Mouse (Mus musculus): ENCODE measurements at regions not wholly inside any gene's neighbourhood (a gene's known extent, or its start where the extent isn't known, plus 50 kb on each side); places are given as distances from the start of the nearest gene placed in this dataset.

GRCm38 (mm10) chr11:112876226-112876625, 94.2 kb downstream of the Sox9 start:
- Histone ChIP-seq H3K4me1 (ENCODE audit: control insufficient read depth, insufficient read depth, low read length) (no peaks in the 10 kb centered on the region), H3K36me3 (ENCODE audit: control insufficient read depth, insufficient read depth) (no peaks in the 10 kb centered on the region), H3K4me3 (ENCODE audit: low read length) (no peak overlapping the region), H3K4me2 (ENCODE audit: low read depth, low read length) (no peak overlapping the region), H3K9me3 (replicated peaks; ENCODE audit: control insufficient read depth, low read length) (no peaks in the 10 kb centered on the region), H3K9ac (ENCODE audit: low read length) (no peak overlapping the region), H3K27ac (ENCODE audit: low read length) (no peak overlapping the region), H3K27me3 (ENCODE audit: control insufficient read depth, insufficient read depth, low read length) (peaks cover 2% of the 10 kb centered on the region; the same call in 1 of the 2 replicates)
- ATAC-seq (replicated peaks; ENCODE audit: extremely low read depth, insufficient read depth, low FRiP score) = no peak
- WGBS = 48% methylated on average over 8 of the region's 8 CpGs

GRCm38 (mm10) chr11:112878436-112878835, 96.4 kb downstream of the Sox9 start:
- Histone ChIP-seq H3K4me2 (ENCODE audit: low read depth, low read length) (no peak overlapping the region), H3K36me3 (ENCODE audit: control insufficient read depth, insufficient read depth) (no peaks in the 10 kb centered on the region), H3K9me3 (replicated peaks; ENCODE audit: control insufficient read depth, low read length) (no peaks in the 10 kb centered on the region), H3K4me1 (ENCODE audit: control insufficient read depth, insufficient read depth, low read length) (no peaks in the 10 kb centered on the region), H3K9ac (ENCODE audit: low read length) (no peak overlapping the region), H3K27ac (ENCODE audit: low read length) (no peak overlapping the region), H3K27me3 (ENCODE audit: control insufficient read depth, insufficient read depth, low read length) (no peaks in the 10 kb centered on the region), H3K4me3 (ENCODE audit: low read length) (no peak overlapping the region)
- no peak for ATAC-seq (replicated peaks; ENCODE audit: extremely low read depth, insufficient read depth, low FRiP score)

GRCm38 (mm10) chr11:112880736-112881135, 98.7 kb downstream of the Sox9 start:
- no peak for ATAC-seq (replicated peaks; ENCODE audit: extremely low read depth, insufficient read depth, low FRiP score)
- Histone ChIP-seq H3K4me3 (ENCODE audit: low read length) (no peak overlapping the region), H3K27ac (ENCODE audit: low read length) (no peak overlapping the region), H3K27me3 (ENCODE audit: control insufficient read depth, insufficient read depth, low read length) (no peaks in the 10 kb centered on the region), H3K4me1 (ENCODE audit: control insufficient read depth, insufficient read depth, low read length) (no peaks in the 10 kb centered on the region), H3K9ac (ENCODE audit: low read length) (no peak overlapping the region), H3K4me2 (ENCODE audit: low read depth, low read length) (no peak overlapping the region), H3K36me3 (ENCODE audit: control insufficient read depth, insufficient read depth) (no peaks in the 10 kb centered on the region), H3K9me3 (replicated peaks; ENCODE audit: control insufficient read depth, low read length) (no peaks in the 10 kb centered on the region)
- WGBS = 78% methylated on average over 3 of the region's 3 CpGs

- Histone ChIP-seq H3K36me3 (ENCODE audit: control insufficient read depth, insufficient read depth) (no peaks in the 10 kb centered on the region), H3K27ac (ENCODE audit: low read length) (no peak overlapping the region), H3K4me2 (ENCODE audit: low read depth, low read length) (no peak overlapping the region), H3K9ac (ENCODE audit: low read length) (no peak overlapping the region), H3K27me3 (ENCODE audit: control insufficient read depth, insufficient read depth, low read length) (no peaks in the 10 kb centered on the region), H3K4me1 (ENCODE audit: control insufficient read depth, insufficient read depth, low read length) (no peaks in the 10 kb centered on the region), H3K4me3 (ENCODE audit: low read length) (no peak overlapping the region), H3K9me3 (replicated peaks; ENCODE audit: control insufficient read depth, low read length) (no peaks in the 10 kb centered on the region)
- WGBS = 81% methylated on average over 9 of the region's 9 CpGs
- no peak for ATAC-seq (replicated peaks; ENCODE audit: extremely low read depth, insufficient read depth, low FRiP score)
Observed at GRCm38 (mm10) chr11:112885336-112885940, 103.4 kb downstream of the Sox9 start.

DNA sequence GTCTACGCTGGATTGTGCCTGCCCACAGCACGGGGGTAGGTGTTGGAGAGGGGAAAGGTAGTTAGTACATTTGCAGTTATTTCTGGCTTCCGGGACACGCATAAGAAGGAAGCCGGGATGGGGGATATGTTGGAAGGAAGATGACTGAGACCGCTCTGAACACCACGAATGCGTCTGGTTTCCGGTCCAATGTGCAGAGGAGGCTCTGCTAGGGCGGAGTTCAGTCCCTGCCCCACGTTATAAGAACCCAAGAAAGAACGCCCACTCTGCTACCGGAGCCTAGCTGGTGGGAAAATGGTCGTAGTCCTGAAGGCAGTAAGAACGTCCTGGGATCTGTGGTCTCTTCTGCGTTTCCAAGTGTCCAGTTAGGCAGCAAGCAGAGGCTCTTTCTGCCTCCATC, 104.1 kb downstream of the Sox9 start:
- Histone ChIP-seq H3K36me3 (ENCODE audit: control insufficient read depth, insufficient read depth) (no peaks in the 10 kb centered on the region), H3K9ac (ENCODE audit: low read length) (no peak overlapping the region), H3K27ac (ENCODE audit: low read length) (no peak overlapping the region), H3K4me3 (ENCODE audit: low read length) (no peak overlapping the region), H3K27me3 (ENCODE audit: control insufficient read depth, insufficient read depth, low read length) (no peaks in the 10 kb centered on the region), H3K4me2 (ENCODE audit: low read depth, low read length) (no peak overlapping the region), H3K4me1 (ENCODE audit: control insufficient read depth, insufficient read depth, low read length) (no peaks in the 10 kb centered on the region), H3K9me3 (replicated peaks; ENCODE audit: control insufficient read depth, low read length) (no peaks in the 10 kb centered on the region)
- WGBS = 82% methylated on average over 16 of the region's 16 CpGs
- no peak for ATAC-seq (replicated peaks; ENCODE audit: extremely low read depth, insufficient read depth, low FRiP score)

- no peaks in the 10 kb centered on the region for H3K9me3 ChIP-seq (replicated peaks; ENCODE audit: control insufficient read depth, low read length)
- no peak for ATAC-seq (replicated peaks; ENCODE audit: extremely low read depth, insufficient read depth, low FRiP score)
- H3K4me1 ChIP-seq (ENCODE audit: control insufficient read depth, insufficient read depth, low read length) = no peaks in the 10 kb centered on the region
- no peak overlapping the region for H3K27ac ChIP-seq (ENCODE audit: low read length)
- H3K4me2 ChIP-seq (ENCODE audit: low read depth, low read length) = no peak overlapping the region
- 89% methylated on average over 6 of the region's 6 CpGs for WGBS
- no peaks in the 10 kb centered on the region for H3K27me3 ChIP-seq (ENCODE audit: control insufficient read depth, insufficient read depth, low read length)
- H3K9ac ChIP-seq (ENCODE audit: low read length) = no peak overlapping the region
- no peak overlapping the region for H3K4me3 ChIP-seq (ENCODE audit: low read length)
- H3K36me3 ChIP-seq (ENCODE audit: control insufficient read depth, insufficient read depth) = no peaks in the 10 kb centered on the region
Observed at GRCm38 (mm10) chr11:112889760-112890159, 107.7 kb downstream of the Sox9 start.

DNA sequence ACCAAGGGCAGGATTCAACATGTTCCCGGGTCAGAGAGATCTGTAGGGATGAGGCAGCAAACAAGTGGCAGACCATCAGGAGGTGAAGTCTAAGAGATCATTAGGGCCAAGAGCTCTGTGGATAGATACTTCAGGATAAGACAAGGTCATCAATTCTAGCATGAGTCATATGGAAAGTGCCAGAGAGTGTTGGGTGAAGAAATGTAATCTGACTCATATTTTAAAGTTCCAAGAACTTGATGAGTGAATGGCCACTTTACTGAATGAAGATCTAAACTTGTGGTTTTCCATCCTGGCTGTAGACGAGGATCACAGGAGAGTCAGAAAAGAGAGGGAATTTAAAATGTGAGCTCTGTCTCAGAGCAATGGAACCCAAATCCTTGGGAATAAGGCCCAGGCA, 115.6 kb downstream of the Sox9 start:
- no peak for ATAC-seq (replicated peaks; ENCODE audit: extremely low read depth, insufficient read depth, low FRiP score)
- H3K4me1 ChIP-seq (ENCODE audit: control insufficient read depth, insufficient read depth, low read length) = no peaks in the 10 kb centered on the region
- H3K27me3 ChIP-seq (ENCODE audit: control insufficient read depth, insufficient read depth, low read length) = no peaks in the 10 kb centered on the region
- no peak overlapping the region for H3K27ac ChIP-seq (ENCODE audit: low read length)
- no peak overlapping the region for H3K9ac ChIP-seq (ENCODE audit: low read length)
- no peaks in the 10 kb centered on the region for H3K9me3 ChIP-seq (replicated peaks; ENCODE audit: control insufficient read depth, low read length)
- no peak overlapping the region for H3K4me3 ChIP-seq (ENCODE audit: low read length)
- whole genome bisulfite sequencing = 76% methylated on average over 2 of the region's 2 CpGs
- no peak overlapping the region for H3K4me2 ChIP-seq (ENCODE audit: low read depth, low read length)
- H3K36me3 ChIP-seq (ENCODE audit: control insufficient read depth, insufficient read depth) = no peaks in the 10 kb centered on the region

DNA sequence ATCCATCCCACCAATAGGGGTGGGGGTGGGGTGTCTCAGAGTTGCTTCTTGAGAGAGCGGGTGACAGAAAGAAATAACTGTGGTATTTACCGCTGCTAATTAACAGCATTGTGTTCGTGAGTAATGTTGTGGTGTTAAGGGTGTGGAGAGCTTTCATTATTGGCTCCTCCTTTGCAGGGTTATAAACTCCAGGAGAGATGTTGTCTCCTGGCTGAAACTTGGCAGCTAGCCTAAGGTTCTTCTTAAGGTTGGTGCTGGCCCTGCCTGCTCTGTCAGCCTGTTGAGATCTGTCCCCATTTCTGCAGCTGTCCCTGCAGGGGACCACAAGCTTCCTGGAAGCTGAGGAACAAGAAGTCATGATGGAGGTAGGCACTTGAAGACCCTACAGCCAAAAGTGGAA, 120.6 kb downstream of the Sox9 start:
- H3K4me3 ChIP-seq (ENCODE audit: low read length) = no peak overlapping the region
- no peak overlapping the region for H3K9ac ChIP-seq (ENCODE audit: low read length)
- ATAC-seq (replicated peaks; ENCODE audit: extremely low read depth, insufficient read depth, low FRiP score) = no peak
- no peaks in the 10 kb centered on the region for H3K9me3 ChIP-seq (replicated peaks; ENCODE audit: control insufficient read depth, low read length)
- H3K36me3 ChIP-seq (ENCODE audit: control insufficient read depth, insufficient read depth) = no peaks in the 10 kb centered on the region
- H3K4me2 ChIP-seq (ENCODE audit: low read depth, low read length) = no peak overlapping the region
- H3K27me3 ChIP-seq (ENCODE audit: control insufficient read depth, insufficient read depth, low read length) = no peaks in the 10 kb centered on the region
- no peak overlapping the region for H3K27ac ChIP-seq (ENCODE audit: low read length)
- H3K4me1 ChIP-seq (ENCODE audit: control insufficient read depth, insufficient read depth, low read length) = no peaks in the 10 kb centered on the region
- 80% methylated on average over 3 of the region's 3 CpGs for WGBS

GRCm38 (mm10) chr11:112910309-112910708, 128.3 kb downstream of the Sox9 start:
- Histone ChIP-seq H3K36me3 (ENCODE audit: control insufficient read depth, insufficient read depth) (no peaks in the 10 kb centered on the region), H3K4me1 (ENCODE audit: control insufficient read depth, insufficient read depth, low read length) (no peaks in the 10 kb centered on the region), H3K27me3 (ENCODE audit: control insufficient read depth, insufficient read depth, low read length) (no peaks in the 10 kb centered on the region), H3K27ac (ENCODE audit: low read length) (no peak overlapping the region), H3K9me3 (replicated peaks; ENCODE audit: control insufficient read depth, low read length) (no peaks in the 10 kb centered on the region), H3K4me3 (ENCODE audit: low read length) (no peak overlapping the region), H3K4me2 (ENCODE audit: low read depth, low read length) (no peak overlapping the region), H3K9ac (ENCODE audit: low read length) (no peak overlapping the region)
- ATAC-seq (replicated peaks; ENCODE audit: extremely low read depth, insufficient read depth, low FRiP score) = no peak
- 73% methylated on average over 5 of the region's 5 CpGs for WGBS

Measured in heart, embryonic 16.5 days (tissue).